Mouse (Mus musculus) brown adipose tissue, adult 24 weeks (tissue): Measurements from ENCODE around the gene Mcmbp. TPM values are rescaled to one million over a fixed set of nuclear protein-coding genes. Genes with fewer than 3 reads are reported as not detected.
"Not testable (repeated sequence)": the region's sequence is repeated elsewhere in the genome, so short reads cannot be mapped to it uniquely, and the experiment has no call there.

Source experiments
- H3K27ac ChIP-seq: fragments of 200-500 bp; replicated peaks from 2 replicates; pipeline ENCODE4 v1.5.1; 2012; ENCODE audit warnings: low read depth, mild to moderate bottlenecking, low read length
- H3K4me1 ChIP-seq: fragments of 200-500 bp; 2 replicates; pipeline ENCODE4 v1.6.1; 2012; ENCODE audit warnings: low read length, mixed read lengths; ENCODE audit not compliant: control insufficient read depth, insufficient read depth, insufficient read length
- H3K4me3 ChIP-seq: fragments of 200-500 bp; 2 replicates; pipeline ENCODE4 v1.5.1; 2012; ENCODE audit warnings: low read depth, mild to moderate bottlenecking, low read length, moderate library complexity; ENCODE audit not compliant: insufficient read depth
- polyA plus RNA-seq: library from polyadenylated mRNA; stranded (reverse); fragments of >200 nt; gene quantifications from 2 replicates; pipeline ENCODE4 v1.2.4, GENCODE M21; 2012; ENCODE audit not compliant: missing spikeins, insufficient read depth, insufficient read length

Gene Mcmbp
- polyA plus RNA-seq, 1 experiment = 13.8 TPM

GRCm38 (mm10) chr7:128739116-128739461 is 1.2 kb downstream of the Mcmbp start:
- Histone ChIP-seq H3K4me1 (peaks cover 11% of the 10 kb centered on the region; the same call in 1 of the 2 replicates), H3K4me3 (peak overlapping the region; percentile 94), H3K27ac (no peak overlapping the region)

GRCm38 (mm10) chr7:128738041-128738440 is 2.3 kb downstream of the Mcmbp start:
- Histone ChIP-seq H3K4me1 (peaks cover 11% of the 10 kb centered on the region; the same call in 1 of the 2 replicates), H3K4me3 (peak overlapping the region; percentile 26), H3K27ac (no peak overlapping the region)

GRCm38 (mm10) chr7:128731585-128731984 is 8.7 kb downstream of the Mcmbp start:
- Histone ChIP-seq H3K27ac (no peak overlapping the region), H3K4me3 (no peak overlapping the region), H3K4me1 (no peaks in the 10 kb centered on the region; the same call in 1 of the 2 replicates)

- Histone ChIP-seq H3K27ac (no peak overlapping the region), H3K4me1 (no peaks in the 10 kb centered on the region)
Observed at GRCm38 (mm10) chr7:128728738-128729137, 11.6 kb downstream of the Mcmbp start.

DNA sequence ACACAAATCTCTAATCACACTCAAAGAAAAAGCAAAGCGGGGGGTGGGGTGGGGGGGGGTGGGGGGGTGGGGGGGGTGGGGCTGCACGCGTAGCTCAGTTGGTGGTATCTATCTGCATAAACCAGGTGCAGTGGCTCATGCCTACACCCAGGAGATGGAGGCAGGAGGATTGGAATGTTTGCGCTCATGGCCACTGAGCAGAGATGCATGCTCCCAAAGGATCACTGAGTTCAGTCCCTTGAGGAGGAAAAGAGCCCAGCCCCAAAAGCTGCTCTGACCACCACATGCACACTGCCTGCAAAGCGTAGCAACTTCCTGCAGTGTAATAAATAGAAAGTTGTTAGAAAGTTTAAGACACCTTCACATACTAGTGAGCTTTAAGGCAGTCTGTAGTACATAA is 12.6 kb downstream of the Mcmbp start:
- Histone ChIP-seq H3K4me3 (no peak overlapping the region), H3K4me1 (no peaks in the 10 kb centered on the region), H3K27ac (no peak overlapping the region)

More at GRCm38 (mm10) chr7:128728738-128729137, 11.6 kb downstream of the Mcmbp start:
- H3K4me3 ChIP-seq = no peak overlapping the region

DNA sequence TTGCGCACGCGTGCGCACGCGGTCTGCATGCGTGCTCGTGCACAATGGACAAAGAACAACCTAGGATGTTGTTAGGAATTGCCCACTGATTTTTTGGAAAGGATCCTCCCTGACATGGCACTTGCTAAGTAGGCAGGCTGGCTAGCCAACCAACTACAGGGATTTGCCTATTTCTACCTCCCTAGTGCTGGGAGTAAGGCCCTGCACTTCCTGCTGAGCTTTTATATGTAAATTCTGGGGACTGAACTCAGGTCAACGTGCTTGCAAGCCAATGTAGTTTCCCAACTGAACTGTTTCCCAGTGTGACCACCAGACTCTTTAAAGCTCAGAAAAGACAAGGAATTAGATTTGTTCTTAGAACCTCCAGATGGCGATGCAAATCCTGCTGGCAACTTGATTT is 13.3 kb downstream of the Mcmbp start:
- no peak overlapping the region for H3K27ac ChIP-seq
- no peak overlapping the region for H3K4me3 ChIP-seq
- H3K4me1 ChIP-seq = no peaks in the 10 kb centered on the region

DNA sequence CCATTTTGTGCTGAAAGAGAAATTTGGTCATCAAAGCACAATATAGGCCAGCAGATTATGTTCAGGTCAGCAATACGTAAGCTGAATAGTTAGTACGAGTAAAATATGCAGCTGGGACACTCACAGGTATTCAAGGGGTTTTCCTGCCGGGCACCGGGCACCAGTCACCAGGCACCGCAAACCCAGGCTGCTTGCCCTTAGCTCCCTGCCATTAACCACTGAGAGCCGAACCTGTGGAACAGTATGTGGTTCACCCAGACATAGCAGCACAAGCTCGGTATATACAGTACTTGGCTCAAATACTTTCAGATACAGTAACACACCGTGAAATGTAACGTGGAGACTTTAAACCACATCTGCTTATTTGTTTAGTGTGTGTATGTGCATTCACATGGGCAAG is 15.1 kb downstream of the Mcmbp start:
- Histone ChIP-seq H3K4me1 (no peaks in the 10 kb centered on the region), H3K4me3 (no peak overlapping the region), H3K27ac (no peak overlapping the region)

DNA sequence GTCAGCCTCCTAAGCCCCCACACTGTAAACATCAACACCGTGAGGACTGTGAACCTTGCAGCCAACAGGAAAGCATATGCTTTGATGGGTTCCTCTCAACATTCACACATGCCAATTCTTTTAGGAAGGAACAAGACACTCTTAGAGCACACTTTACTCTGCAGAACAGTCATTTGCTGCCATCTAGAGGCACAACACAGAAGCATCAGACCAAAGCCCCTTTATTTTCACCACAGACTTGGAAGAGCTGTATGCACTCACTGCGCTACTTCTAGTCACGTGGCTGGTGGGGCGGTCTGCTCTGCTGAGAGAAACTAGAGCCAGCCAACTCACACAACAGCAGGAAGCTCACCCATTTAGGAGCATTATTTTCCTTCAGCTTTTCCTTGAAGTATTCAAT is 15.5 kb downstream of the Mcmbp start:
- Histone ChIP-seq H3K4me3 (no peak overlapping the region), H3K4me1 (no peaks in the 10 kb centered on the region), H3K27ac (no peak overlapping the region)

- Histone ChIP-seq H3K27ac (no peak overlapping the region), H3K4me3 (no peak overlapping the region), H3K4me1 (no peaks in the 10 kb centered on the region)
Observed at GRCm38 (mm10) chr7:128717991-128718390, 22.3 kb downstream of the Mcmbp start.

DNA sequence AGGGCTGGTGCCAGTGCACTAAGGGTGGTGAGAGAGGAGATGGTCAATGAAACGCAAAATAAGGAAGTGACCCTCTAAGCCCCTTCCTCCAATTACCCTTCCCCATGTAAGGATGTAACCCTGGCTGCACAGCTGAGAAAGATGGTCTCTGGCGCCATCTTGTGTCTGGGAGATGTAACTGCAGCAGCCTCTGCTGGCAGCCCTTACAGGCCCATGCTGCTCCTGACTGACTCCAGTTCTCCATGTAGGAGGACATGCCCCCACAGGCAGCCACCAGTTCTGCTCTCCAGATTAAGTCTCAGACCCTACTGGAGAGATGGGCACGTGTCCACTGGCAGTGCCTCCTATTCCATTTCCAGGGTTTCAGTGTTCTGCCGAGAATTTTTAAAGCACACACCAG is 34.6 kb downstream of the Mcmbp start:
- no peak overlapping the region for H3K4me3 ChIP-seq

GRCm38 (mm10) chr7:128699959-128700358 is 40.3 kb downstream of the Mcmbp start:
- not testable (repeated sequence) for H3K27ac ChIP-seq, H3K4me1 ChIP-seq, H3K4me3 ChIP-seq

More for the DNA sequence above, 34.6 kb downstream of the Mcmbp start:
- Histone ChIP-seq H3K4me1 (no peaks in the 10 kb centered on the region), H3K27ac (no peak overlapping the region)

DNA sequence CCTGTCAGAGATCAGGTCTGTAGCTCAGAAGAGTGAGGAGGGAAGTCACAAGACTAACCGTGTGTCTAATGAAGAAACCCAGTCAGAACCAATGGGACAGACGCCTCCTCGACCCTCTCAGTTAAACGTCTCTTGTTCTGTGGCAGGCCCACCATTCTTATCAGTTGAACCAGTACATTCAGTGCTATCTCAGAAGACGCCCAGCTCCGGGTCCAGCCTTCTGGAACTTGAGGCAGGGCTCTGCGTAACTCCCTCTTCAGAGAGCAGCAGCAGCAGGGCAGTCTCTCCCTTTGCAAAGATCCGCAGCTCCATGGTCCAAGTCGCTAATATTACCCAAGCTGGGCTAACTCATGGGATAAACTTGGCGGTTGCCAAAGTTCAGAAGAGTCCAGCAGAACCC is 45.4 kb downstream of the Mcmbp start:
- no peaks in the 10 kb centered on the region for H3K4me1 ChIP-seq
- H3K27ac ChIP-seq = no peak overlapping the region
- no peak overlapping the region for H3K4me3 ChIP-seq

DNA sequence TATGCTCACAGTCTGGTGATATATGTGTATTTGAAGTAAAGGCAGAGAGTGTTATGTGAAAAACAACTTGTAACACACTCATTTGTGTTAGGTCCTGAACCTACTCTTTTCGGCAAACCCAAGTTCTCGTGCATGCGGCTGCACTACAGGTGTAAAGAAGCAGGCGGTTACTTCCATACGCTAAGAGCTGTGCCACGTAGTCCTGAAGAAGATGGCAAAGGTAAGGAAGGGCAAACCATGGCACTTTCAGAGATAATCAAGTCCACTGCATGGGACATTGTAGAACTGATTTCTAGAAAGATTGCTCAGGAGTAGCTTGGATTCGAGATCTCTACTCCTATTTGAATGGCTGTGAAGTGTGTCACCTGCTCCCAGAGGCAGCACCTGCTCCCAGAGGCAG is 48.1 kb downstream of the Mcmbp start:
- H3K4me1 ChIP-seq = no peaks in the 10 kb centered on the region
- no peak overlapping the region for H3K27ac ChIP-seq
- H3K4me3 ChIP-seq = no peak overlapping the region

DNA sequence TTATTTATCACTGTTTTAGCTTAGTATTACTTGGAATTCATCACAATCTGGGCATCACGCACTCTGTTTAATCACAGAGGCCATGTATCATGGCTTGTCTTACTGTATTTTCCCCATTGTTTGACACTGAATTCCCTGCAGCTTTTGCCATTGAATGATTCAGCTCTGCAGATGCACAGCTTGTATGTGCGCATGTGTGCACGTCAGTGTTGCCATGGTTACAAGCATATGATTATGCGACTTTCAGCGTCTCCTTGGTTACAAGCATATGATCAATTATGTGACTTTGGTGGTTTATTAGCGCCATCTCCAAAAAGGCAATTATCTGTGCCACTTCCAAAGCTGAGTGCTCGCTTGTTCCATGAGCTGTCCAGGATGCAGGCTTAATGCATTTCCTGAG is 49.5 kb downstream of the Mcmbp start:
- no peaks in the 10 kb centered on the region for H3K4me1 ChIP-seq
- no peak overlapping the region for H3K4me3 ChIP-seq
- no peak overlapping the region for H3K27ac ChIP-seq

GRCm38 (mm10) chr7:128690070-128690469 is 50.2 kb downstream of the Mcmbp start:
- Histone ChIP-seq H3K27ac (no peak overlapping the region), H3K4me3 (no peak overlapping the region), H3K4me1 (no peaks in the 10 kb centered on the region)

DNA sequence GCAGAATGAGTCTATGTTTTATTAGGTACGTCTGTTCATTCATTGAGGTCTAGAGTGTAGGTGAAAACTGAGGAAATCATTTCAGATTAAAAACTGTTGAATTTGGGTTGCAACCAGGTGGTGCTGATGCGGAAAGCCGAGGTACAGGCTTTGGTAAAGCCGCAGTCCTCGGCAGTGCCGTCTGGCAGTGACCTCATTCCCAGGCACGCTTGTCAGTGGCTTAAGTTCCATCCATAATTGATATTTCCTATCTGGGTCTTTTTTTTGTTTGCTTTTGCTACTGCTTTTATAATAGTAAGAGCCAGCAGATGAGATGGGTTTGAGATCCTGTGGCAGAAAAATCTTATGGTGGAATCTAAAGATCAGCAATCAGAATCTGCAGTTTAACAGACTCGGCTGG is 50.9 kb downstream of the Mcmbp start:
- no peak overlapping the region for H3K27ac ChIP-seq
- no peak overlapping the region for H3K4me3 ChIP-seq
- H3K4me1 ChIP-seq = no peaks in the 10 kb centered on the region
